Mouse (Mus musculus): Measurements from ENCODE around the gene Plch2.

DNA sequence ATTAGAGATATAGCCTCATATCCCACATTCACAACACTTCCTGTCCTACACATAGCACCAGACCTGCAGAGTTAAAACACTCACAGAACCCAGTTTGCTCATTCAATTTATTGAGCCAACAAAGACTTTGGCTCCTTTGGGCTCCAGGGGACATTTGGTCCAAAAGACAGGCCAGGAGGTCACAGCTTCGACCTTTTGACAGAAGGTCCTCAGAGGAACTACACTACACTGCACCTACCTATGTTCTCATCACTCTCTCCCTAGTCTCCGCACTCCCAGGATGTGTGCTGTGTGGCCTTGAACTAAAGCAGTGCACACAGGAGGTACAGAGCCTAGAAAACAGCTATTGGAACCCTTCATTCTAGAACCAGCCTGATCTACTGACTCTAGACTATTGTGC lies 19.2 kb upstream of the Plch2 start:
- TF ChIP-seq CTCF (IDR thresholded peaks at IDR 0.05; ENCODE audit: insufficient read depth, low read depth, low read length), result no peak
- TF ChIP-seq POLR2A (IDR thresholded peaks at IDR 0.05; ENCODE audit: insufficient read depth, low read depth, low read length), result no peak

Data from olfactory bulb, adult 2 months (tissue).